Mouse (Mus musculus) C2C12 (cell line): ENCODE results near the gene Taz. TPM values are rescaled to one million over a fixed set of nuclear protein-coding genes. Genes with fewer than 3 reads are reported as not detected.

Experiments used
- H3K27me3 ChIP-seq: one replicate; pipeline ENCODE4 v1.6.1; 2011; ENCODE audit not compliant: control insufficient read depth, insufficient read depth, insufficient read length
- H3K36me3 ChIP-seq: one replicate; pipeline ENCODE4 v1.6.1; 2011; ENCODE audit not compliant: control insufficient read depth, insufficient read depth
- H3K4me3 ChIP-seq: one replicate; pipeline ENCODE4 v1.5.1; 2011; ENCODE audit warnings: mild to moderate bottlenecking, control low read depth; ENCODE audit not compliant: poor library complexity, insufficient read depth, severe bottlenecking
- H3K79me2 ChIP-seq: one replicate; pipeline ENCODE4 v1.6.1; 2011; ENCODE audit not compliant: control insufficient read depth, insufficient read depth
- H3K79me3 ChIP-seq: one replicate; pipeline ENCODE4 v1.6.1; 2011; ENCODE audit warnings: low read depth, control low read depth
- H3ac ChIP-seq: one replicate; pipeline ENCODE3; 2011; ENCODE audit warnings: low read depth; ENCODE audit not compliant: control insufficient read depth, insufficient read length
- CEBPB ChIP-seq: IDR thresholded peaks from one replicate; pipeline ENCODE4 v1.6.1; 2011; ENCODE audit warnings: low read depth, mild to moderate bottlenecking, control low read depth, moderate library complexity
- CTCF ChIP-seq: IDR thresholded peaks from one replicate; pipeline ENCODE4 v1.5.1; 2011; ENCODE audit not compliant: control insufficient read depth, insufficient read depth, insufficient read length
- FOSL1 ChIP-seq: IDR thresholded peaks from one replicate; pipeline ENCODE4 v1.8.0; 2011; ENCODE audit warnings: mild to moderate bottlenecking, low read length; ENCODE audit not compliant: poor library complexity, insufficient read depth, severe bottlenecking
- MAX ChIP-seq: IDR thresholded peaks from one replicate; pipeline ENCODE4 v1.6.1; 2011; ENCODE audit warnings: mild to moderate bottlenecking, control low read depth
- MYOD1 ChIP-seq: IDR thresholded peaks from one replicate; pipeline ENCODE4 v1.6.1; 2011; ENCODE audit warnings: low read depth; ENCODE audit not compliant: control insufficient read depth, insufficient read length
- MYOG ChIP-seq: IDR thresholded peaks from one replicate; pipeline ENCODE4 v1.6.1; 2011; ENCODE audit not compliant: control insufficient read depth, insufficient read length; ENCODE audit errors: extremely low read depth
- USF1 ChIP-seq: IDR thresholded peaks from one replicate; pipeline ENCODE4 v1.6.1; 2011; ENCODE audit warnings: low read depth, mild to moderate bottlenecking, control low read depth, moderate library complexity
- polyA plus RNA-seq: library from polyadenylated mRNA; unstranded; fragments of >200 nt; fragmentation: generic; extraction: Trizol; gene quantifications from one replicate; pipeline ENCODE4 v1.2.1, GENCODE M21; 2012; ENCODE audit warnings: missing spikeins

Taz gene
- polyA plus RNA-seq, 1 experiment, result 18.1 TPM

DNA sequence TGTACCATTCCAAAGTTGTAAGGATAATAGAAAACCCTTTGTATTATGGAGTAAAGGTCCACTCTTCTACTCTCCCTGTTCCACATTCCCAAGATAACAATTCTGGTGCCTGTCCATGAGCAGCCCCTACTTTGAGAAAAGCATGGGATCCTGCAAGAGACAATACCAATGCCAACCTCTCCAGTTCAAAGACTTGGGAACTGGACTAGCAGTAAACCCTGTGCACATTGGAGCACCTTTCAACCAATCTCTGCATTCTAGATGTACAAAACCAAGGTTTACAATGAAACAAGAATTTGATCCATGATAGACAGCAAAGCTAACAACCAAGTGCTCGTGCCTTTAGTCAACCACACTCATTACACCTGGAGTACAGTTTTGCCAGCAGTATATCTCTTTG is 36.6 kb upstream of the Taz start:
- Histone ChIP-seq H3K79me3 (peaks cover 63% of the 10 kb centered on the region), H3ac (peak overlapping the region; percentile 92), H3K36me3 (peaks cover 47% of the 10 kb centered on the region), H3K4me3 (peak overlapping the region; percentile 58), H3K79me2 (peaks cover 86% of the 10 kb centered on the region), H3K27me3 (no peaks in the 10 kb centered on the region)
- no peak for TF ChIP-seq CTCF
- no peak for TF ChIP-seq MAX
- TF ChIP-seq FOSL1, result no peak
- no peak for TF ChIP-seq CEBPB
- no peak for TF ChIP-seq USF1

GRCm38 (mm10) chrX:74245687-74246086 is 36.0 kb upstream of the Taz start:
- TF ChIP-seq MAX (no peak), FOSL1 (no peak), USF1 (no peak), MYOG (no peak), CTCF (no peak), CEBPB (no peak), MYOD1 (no peak)
- H3K36me3 ChIP-seq, result peaks cover 41% of the 10 kb centered on the region
- H3K79me3 ChIP-seq, result peaks cover 58% of the 10 kb centered on the region
- no peaks in the 10 kb centered on the region for H3K27me3 ChIP-seq
- H3K79me2 ChIP-seq, result peaks cover 81% of the 10 kb centered on the region
- H3K4me3 ChIP-seq, result peak overlapping the region; percentile 58
- peak overlapping the region; percentile 92 for H3ac ChIP-seq

DNA sequence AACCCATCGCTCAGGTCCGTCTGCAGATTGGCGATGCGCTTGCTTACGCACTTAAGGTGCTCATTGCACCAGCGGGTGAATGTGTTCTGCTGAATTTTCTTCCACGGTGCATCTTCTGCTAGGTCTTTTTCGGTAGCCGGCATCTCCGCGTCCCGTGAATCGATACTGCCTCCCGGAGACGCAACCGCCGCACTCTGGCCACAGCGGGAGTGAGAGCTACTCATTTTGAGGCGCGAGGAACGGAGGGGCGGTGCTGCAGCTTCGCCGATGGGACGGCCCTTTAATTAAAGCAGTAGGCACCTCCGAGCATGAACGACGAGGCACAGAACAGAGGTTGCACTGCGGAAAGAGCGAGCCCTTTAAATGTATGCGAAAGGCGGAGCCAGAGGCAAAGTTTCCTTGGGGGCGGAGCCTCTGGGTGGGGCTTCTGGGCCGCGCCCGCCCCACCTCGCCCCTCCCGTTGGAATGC is 35.5 kb upstream of the Taz start:
- H3K27me3 ChIP-seq, result no peaks in the 10 kb centered on the region
- peaks cover 35% of the 10 kb centered on the region for H3K36me3 ChIP-seq
- no peak for TF ChIP-seq MAX
- peak overlapping the region; percentile 58 for H3K4me3 ChIP-seq
- H3K79me2 ChIP-seq, result peaks cover 75% of the 10 kb centered on the region
- H3ac ChIP-seq, result peak overlapping the region; percentile 92
- peaks cover 53% of the 10 kb centered on the region for H3K79me3 ChIP-seq

DNA sequence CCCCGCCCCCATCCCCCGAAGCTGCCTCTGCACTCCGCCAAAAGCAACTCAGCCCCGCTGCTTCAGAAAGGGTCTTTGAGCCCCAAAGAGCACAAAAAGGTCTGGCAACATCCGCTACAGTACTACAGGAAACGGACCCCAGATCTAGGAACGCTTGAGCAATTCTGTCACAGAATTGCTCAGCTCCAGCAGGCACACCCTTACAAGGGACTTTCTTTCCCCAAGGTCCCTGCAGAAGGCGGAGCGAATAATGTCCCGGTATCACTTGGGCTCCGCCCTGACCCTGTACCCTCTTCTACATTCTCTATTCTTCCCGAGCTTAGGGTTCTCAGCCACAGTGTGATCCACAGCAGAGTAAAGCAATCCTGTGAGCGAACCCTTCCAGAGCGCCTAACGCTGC is 35.0 kb upstream of the Taz start:
- Histone ChIP-seq H3ac (peak overlapping the region; percentile 71), H3K79me3 (peaks cover 48% of the 10 kb centered on the region), H3K36me3 (peaks cover 31% of the 10 kb centered on the region), H3K79me2 (peaks cover 71% of the 10 kb centered on the region), H3K27me3 (no peaks in the 10 kb centered on the region), H3K4me3 (peak overlapping the region; percentile 30)
- no peak for TF ChIP-seq MYOD1
- TF ChIP-seq CEBPB, result peak; percentile 78

GRCm38 (mm10) chrX:74248651-74249050 is 33.1 kb upstream of the Taz start:
- TF ChIP-seq MAX (no peak), MYOD1 (no peak), USF1 (no peak), CEBPB (no peak), CTCF (no peak), MYOG (no peak), FOSL1 (no peak)
- Histone ChIP-seq H3K27me3 (no peaks in the 10 kb centered on the region), H3K36me3 (peaks cover 11% of the 10 kb centered on the region), H3K79me2 (peaks cover 51% of the 10 kb centered on the region), H3ac (peak overlapping the region; percentile 76), H3K4me3 (peak overlapping the region; percentile 39), H3K79me3 (peaks cover 29% of the 10 kb centered on the region)

DNA sequence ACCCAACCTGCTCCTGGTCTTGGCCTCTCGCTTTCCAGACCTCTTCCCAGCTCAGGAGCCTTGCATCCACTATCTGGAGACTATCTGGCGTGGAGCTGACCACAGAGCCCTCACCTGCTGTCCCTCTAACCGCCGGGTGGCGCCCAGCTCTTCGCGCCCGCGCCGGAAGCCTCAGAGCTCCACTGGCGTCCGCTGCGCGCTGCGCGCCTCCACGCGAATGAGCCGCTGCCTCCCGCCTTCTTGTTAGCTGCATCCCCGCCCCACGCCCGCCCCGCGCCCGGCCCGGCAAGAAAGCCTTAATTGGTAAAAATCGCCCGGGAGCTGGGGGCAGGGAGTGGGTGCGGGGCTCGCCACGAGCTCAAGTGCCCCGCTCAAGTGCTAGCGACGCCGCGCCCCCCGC is 32.1 kb upstream of the Taz start, which contains the start of gene Flna:
TSS of gene Flna (minus strand) at position 206 of the 400 bp plus-strand sequence.
- Histone ChIP-seq H3K27me3 (no peaks in the 10 kb centered on the region), H3K79me2 (peaks cover 42% of the 10 kb centered on the region), H3ac (peak within 1 kb of the TSS; percentile 76), H3K36me3 (peaks cover 6% of the 10 kb centered on the region), H3K79me3 (peaks cover 20% of the 10 kb centered on the region), H3K4me3 (peak within 1 kb of the TSS; percentile 39)
- TF ChIP-seq CEBPB, result no peak
- TF ChIP-seq CTCF, result peak; percentile 3
- TF ChIP-seq MYOG, result no peak

- Histone ChIP-seq H3ac (peak within 1 kb of the TSS; percentile 76), H3K79me3 (peaks cover 16% of the 10 kb centered on the region)
- TF ChIP-seq USF1, result no peak
- TF ChIP-seq MAX, result no peak
- TF ChIP-seq MYOG, result no peak
- no peak for TF ChIP-seq FOSL1
- no peak for TF ChIP-seq CEBPB
- TF ChIP-seq MYOD1, result no peak
- no peak for TF ChIP-seq CTCF
Observed at GRCm38 (mm10) chrX:74254153-74254887, 27.4 kb upstream of the Taz start, which contains the start of gene Emd. Emd (plus strand) TSS chrX:74254687.

More at GRCm38 (mm10) chrX:74254153-74254887, 27.4 kb upstream of the Taz start, which contains the start of gene Emd:
- Histone ChIP-seq H3K4me3 (peak within 1 kb of the TSS; percentile 69), H3K36me3 (peaks cover 20% of the 10 kb centered on the region), H3K79me2 (peaks cover 33% of the 10 kb centered on the region), H3K27me3 (no peaks in the 10 kb centered on the region)
